Mouse (Mus musculus) liver, embryonic 13.5 days (tissue): ENCODE measurements around the gene Nkx2-5. TPM values are rescaled to one million over a fixed set of nuclear protein-coding genes. Genes with fewer than 3 reads are reported as not detected.

Experiments
- ATAC-seq: fragments of 200-750 bp; cut with Nextera tagmentation; 2 replicates; pipeline ENCODE4 v1.8.0; 2017; ENCODE audit warnings: low read depth, mild to moderate bottlenecking, moderate number of reproducible peaks, moderate library complexity
- DNase-seq: peaks from one replicate; pipeline ENCODE4 v3.0.0; 2022
- H3K27ac ChIP-seq: fragments of 300-500 bp; sonication (generic); 2 replicates; pipeline ENCODE4 v1.5.1; 2015; ENCODE audit warnings: moderate library complexity, mild to moderate bottlenecking, inconsistent platforms
- H3K27me3 ChIP-seq: fragments of 300-500 bp; sonication (generic); 2 replicates; pipeline ENCODE4 v1.6.1; 2015; ENCODE audit warnings: mild to moderate bottlenecking, inconsistent platforms
- H3K36me3 ChIP-seq: fragments of 300-500 bp; sonication (generic); 2 replicates; pipeline ENCODE4 v1.6.1; 2015; ENCODE audit warnings: mild to moderate bottlenecking, inconsistent platforms
- H3K4me1 ChIP-seq: fragments of 300-500 bp; sonication (generic); replicated peaks from 2 replicates; pipeline ENCODE4 v1.6.1; 2015; ENCODE audit warnings: inconsistent platforms
- H3K4me2 ChIP-seq: fragments of 300-500 bp; sonication (generic); 2 replicates; pipeline ENCODE4 v1.6.1; 2015; ENCODE audit warnings: inconsistent platforms, mild to moderate bottlenecking, moderate library complexity
- H3K4me3 ChIP-seq: fragments of 300-500 bp; sonication (generic); replicated peaks from 2 replicates; pipeline ENCODE4 v1.5.1; 2015; ENCODE audit warnings: mild to moderate bottlenecking, inconsistent platforms
- H3K9ac ChIP-seq: fragments of 300-500 bp; sonication (generic); 2 replicates; pipeline ENCODE4 v1.6.1; 2015; ENCODE audit warnings: mild to moderate bottlenecking, inconsistent platforms
- H3K9me3 ChIP-seq: fragments of 300-500 bp; sonication (generic); replicated peaks from 2 replicates; pipeline ENCODE4 v1.6.1; 2016; ENCODE audit warnings: inconsistent platforms
- WGBS: fragments of 180-500 bp; shearing (Covaris S2); methylation state at CpG from one replicate; pipeline ENCODE4 v1.1.7; 2015; ENCODE audit not compliant: insufficient replicate concordance; 5-methylcytosine and 5-hydroxymethylcytosine counted together
- polyA plus RNA-seq: library from polyadenylated mRNA; unstranded; fragments of >200 nt; fragmentation: Nextera tagmentation; extraction: Ambion mirVana; gene quantifications from 2 replicates; pipeline ENCODE4 v1.2.1, GENCODE M21; 2015

Gene Nkx2-5
- polyA plus RNA-seq, 1 experiment from 2014 or later = not detected

DNA sequence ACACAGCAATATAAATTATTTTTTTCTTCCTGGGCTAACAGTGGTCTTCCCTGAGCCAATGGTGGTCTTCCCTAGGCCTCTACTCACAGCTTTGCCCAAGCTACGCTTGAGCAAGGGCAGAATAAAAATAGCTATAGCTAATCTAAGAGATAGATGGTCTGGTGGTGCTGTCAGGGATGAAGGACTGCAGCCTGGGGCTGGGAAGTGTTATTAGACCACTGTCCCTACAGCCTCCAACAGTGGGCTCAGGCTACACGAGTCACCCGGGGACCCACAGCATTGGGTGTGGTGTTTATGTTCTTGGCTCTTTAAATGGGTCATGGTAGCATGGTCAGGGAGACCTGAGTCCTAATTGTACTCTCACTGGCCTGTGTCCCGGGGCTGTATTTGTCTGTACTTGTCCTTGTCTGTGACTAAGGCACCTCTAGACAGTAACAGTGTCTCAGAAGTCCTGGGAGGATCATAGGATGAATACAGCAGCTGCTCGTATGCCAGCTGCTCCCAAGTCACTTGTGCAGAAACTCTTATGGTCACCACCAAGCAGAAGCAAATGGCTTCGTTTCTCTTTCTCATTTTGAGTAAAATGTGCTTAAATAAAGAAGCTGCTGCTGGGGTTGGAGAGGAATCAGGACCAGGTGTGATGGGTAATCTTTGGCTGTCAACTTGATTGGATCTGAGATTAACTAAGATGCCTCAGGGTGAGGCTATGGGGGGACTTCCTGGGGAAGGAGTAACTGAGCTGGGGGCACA, 47.3 kb downstream of the Nkx2-5 start:
- DNase-seq (no peak), ATAC-seq (no peak)
- Histone ChIP-seq H3K9me3 (no peaks in the 10 kb centered on the region), H3K9ac (no peak overlapping the region), H3K4me2 (no peak overlapping the region), H3K27me3 (no peaks in the 10 kb centered on the region), H3K36me3 (peaks cover 7% of the 10 kb centered on the region; the same call in 1 of the 2 replicates), H3K27ac (no peak overlapping the region), H3K4me3 (no peak overlapping the region), H3K4me1 (no peaks in the 10 kb centered on the region; the same call in 1 of the 2 replicates)
- 49% methylated on average over 6 of the region's 6 CpGs for WGBS

DNA sequence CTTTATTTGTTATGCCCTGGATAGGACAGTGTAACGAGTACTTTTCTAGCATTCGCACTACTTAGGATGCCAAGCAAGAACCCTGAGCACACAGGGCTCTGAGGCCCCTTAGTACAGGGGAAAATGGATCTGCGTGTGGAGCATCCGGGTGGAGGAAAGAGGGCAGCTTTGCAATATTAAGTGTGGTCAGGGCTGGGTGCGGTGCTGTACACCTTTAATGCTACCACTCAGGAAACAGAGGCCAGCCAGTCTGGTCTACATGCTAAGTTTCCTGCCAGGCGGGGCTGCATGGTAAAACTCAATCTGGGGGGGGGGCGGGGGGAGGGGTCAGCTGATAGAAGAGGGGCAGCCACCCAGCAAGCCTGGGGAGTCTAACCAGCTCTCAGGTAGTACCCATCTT, 49.4 kb downstream of the Nkx2-5 start:
- no peaks in the 10 kb centered on the region for H3K9me3 ChIP-seq
- no peak overlapping the region for H3K4me3 ChIP-seq
- 60% methylated on average over 6 of the region's 7 CpGs for WGBS
- ATAC-seq (no peak), DNase-seq (no peak)
- H3K36me3 ChIP-seq = peaks cover 28% of the 10 kb centered on the region
- no peak overlapping the region for H3K4me2 ChIP-seq
- H3K27ac ChIP-seq = no peak overlapping the region
- H3K27me3 ChIP-seq = no peaks in the 10 kb centered on the region
- H3K9ac ChIP-seq = no peak overlapping the region
- H3K4me1 ChIP-seq = no peaks in the 10 kb centered on the region; the same call in 1 of the 2 replicates

DNA sequence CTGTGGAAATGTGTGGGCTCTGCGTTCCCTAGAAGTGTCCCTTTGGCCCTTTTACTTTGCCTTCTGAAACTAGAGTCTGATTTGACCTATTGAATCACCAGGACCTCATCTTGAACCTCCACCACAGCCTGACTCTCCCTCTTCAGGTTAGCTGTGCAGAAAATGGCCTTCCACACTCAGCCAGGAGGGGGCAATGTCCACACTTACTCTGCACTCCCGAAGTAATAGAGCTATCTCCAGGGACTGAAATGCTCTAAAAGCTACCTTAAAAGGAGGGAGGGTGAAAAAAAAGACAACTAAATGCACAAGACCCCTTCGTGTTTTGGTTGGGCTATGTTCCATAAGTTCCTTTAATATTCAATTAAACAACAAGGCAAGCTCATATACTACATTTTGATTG, 50.1 kb downstream of the Nkx2-5 start:
- no peaks in the 10 kb centered on the region for H3K27me3 ChIP-seq
- DNase-seq (peak; percentile 13), ATAC-seq (no peak)
- H3K27ac ChIP-seq = no peak overlapping the region
- no peaks in the 10 kb centered on the region for H3K9me3 ChIP-seq
- no peaks in the 10 kb centered on the region; the same call in 1 of the 2 replicates for H3K4me1 ChIP-seq
- H3K4me3 ChIP-seq = no peak overlapping the region
- peaks cover 35% of the 10 kb centered on the region for H3K36me3 ChIP-seq
- H3K9ac ChIP-seq = no peak overlapping the region
- no peak overlapping the region for H3K4me2 ChIP-seq
- 15% methylated on average over 3 of the region's 3 CpGs for WGBS

DNA sequence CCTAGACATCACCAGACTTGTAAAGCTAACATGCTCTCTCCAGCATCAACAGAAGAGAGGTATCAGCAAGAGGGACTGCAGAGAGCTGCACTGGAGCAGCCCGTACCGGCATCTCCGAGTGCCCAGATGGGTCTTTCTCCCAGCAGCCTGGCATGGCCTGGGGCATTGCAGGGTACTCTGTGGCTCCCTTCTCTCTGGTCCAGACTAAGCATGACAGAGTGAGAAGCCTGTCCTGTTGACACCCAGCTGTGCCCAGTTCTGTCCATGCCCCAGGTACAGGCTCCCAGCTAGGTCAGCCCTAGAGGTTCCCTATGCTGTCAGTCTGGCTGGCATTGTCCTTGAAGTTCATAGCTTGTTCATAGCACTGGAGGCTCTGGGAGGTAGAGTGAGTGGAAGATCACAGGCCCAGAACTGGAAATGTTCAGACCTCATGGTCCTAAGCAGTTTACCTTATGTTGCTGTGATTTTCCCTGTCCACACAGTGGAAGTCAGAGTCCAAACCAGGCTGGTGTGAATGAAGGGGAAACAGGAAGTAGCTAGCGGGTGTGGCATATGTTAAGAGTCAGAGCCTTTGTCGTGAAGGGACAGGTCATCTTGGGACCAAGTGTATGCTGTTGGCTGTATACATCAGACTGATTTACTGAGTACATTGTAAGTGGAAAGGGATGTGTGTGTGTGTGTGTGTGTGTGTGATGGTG, 51.6 kb downstream of the Nkx2-5 start:
- H3K9me3 ChIP-seq = no peaks in the 10 kb centered on the region
- no peaks in the 10 kb centered on the region for H3K27me3 ChIP-seq
- H3K27ac ChIP-seq = no peak overlapping the region
- DNase-seq = no peak
- peaks cover 50% of the 10 kb centered on the region for H3K36me3 ChIP-seq
- no peak for ATAC-seq
- 69% methylated on average over 5 of the region's 5 CpGs for WGBS
- no peak overlapping the region for H3K4me2 ChIP-seq
- no peak overlapping the region for H3K9ac ChIP-seq
- H3K4me3 ChIP-seq = no peak overlapping the region
- no peaks in the 10 kb centered on the region; the same call in 1 of the 2 replicates for H3K4me1 ChIP-seq

DNA sequence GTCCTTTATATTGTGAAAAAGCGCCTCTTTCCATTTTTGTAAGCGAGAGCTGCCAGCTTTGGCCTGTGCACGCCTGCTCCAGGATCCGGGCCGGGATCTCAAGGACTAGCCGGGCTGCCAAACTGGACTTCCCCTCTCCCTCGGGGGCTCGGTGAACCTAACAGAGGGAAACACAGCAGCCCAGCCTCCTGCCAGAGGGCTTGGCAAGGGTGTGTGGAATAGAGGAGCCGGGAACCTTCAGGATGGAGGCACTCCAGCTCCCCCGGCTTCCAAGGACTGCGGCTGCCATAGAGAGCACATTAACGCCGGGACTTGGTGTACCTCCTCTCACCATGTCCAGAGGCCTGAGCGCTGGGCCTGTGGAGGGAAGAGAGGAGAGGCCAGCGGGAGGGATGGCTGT, 52.7 kb downstream of the Nkx2-5 start:
- Histone ChIP-seq H3K36me3 (peaks cover 56% of the 10 kb centered on the region), H3K9me3 (no peaks in the 10 kb centered on the region), H3K4me3 (no peak overlapping the region), H3K27ac (no peak overlapping the region), H3K4me1 (no peaks in the 10 kb centered on the region; the same call in 1 of the 2 replicates), H3K9ac (no peak overlapping the region), H3K27me3 (no peaks in the 10 kb centered on the region), H3K4me2 (no peak overlapping the region)
- ATAC-seq = no peak
- no peak for DNase-seq
- WGBS = 86% methylated on average over 15 of the region's 15 CpGs

DNA sequence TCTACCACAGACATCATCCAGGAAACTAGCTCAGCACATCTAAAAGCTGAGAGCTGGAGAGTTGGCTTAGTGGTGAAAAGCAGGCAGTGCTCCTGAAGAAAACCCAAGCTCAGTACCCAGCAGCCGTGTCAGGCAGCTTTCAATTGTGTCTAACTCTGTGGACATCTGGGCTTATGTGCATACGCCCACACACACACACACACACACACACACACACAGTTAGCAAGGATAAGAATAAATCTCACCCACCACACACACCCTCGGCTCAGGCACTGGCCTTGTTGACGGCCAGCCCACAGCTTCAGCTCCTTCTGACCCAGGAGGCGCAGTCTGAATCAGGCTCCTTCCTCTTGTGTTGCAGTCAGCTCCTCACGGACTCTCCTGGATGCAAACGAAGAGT, 53.2 kb downstream of the Nkx2-5 start:
- Histone ChIP-seq H3K4me1 (no peaks in the 10 kb centered on the region; the same call in 1 of the 2 replicates), H3K4me3 (no peak overlapping the region), H3K36me3 (peaks cover 61% of the 10 kb centered on the region), H3K27me3 (no peaks in the 10 kb centered on the region), H3K27ac (no peak overlapping the region), H3K9ac (no peak overlapping the region), H3K9me3 (no peaks in the 10 kb centered on the region), H3K4me2 (no peak overlapping the region)
- no peak for DNase-seq
- ATAC-seq = no peak
- WGBS = 77% methylated on average over 7 of the region's 7 CpGs

DNA sequence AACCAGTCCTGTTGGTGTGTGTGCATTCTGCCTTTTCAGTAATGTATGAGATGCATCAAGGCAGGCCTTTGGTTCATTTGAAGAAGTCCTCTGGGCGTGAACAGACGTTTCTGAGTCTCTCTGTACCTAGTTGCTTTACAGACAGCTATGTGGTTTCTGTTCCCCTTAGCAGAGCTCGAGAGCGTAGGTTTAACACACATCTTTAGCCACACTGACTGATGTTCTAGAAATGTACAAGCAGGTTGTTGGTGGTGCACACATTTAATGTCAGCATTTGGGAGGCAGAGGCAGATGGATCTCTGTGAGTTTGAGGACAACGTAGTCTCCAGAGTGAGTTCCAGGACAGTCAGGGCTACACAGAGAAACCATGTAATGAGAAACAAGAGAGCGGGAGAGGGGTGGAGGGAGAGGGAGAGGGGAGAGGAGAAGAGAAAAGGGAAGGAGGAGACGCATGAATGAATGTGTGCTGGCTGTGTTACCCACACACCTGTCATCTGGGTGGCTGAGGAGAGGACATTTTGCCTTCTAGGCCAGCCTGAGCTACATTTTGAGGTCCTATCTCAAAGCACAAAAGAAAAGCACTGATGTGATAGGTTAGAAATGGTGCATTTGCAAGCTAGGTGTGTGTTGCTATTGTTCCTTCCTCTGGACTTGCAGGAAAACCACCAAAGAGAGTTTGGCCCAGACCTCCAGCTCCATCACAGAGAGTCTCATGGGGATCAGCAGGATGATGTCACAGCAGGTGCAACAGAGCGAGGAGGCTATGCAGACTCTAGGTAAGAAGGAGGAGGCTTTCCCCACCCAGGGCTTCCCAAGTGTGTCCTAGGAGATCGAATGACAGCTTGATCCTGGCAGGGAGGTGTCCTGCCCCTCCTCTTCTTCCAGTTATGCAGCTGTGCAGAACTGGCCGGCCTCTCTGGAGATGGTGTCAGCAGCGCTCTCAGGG, 54.3 kb downstream of the Nkx2-5 start:
- Histone ChIP-seq H3K27ac (no peak overlapping the region), H3K4me3 (no peak overlapping the region), H3K4me2 (no peak overlapping the region), H3K9me3 (no peaks in the 10 kb centered on the region), H3K36me3 (peaks cover 69% of the 10 kb centered on the region), H3K4me1 (peaks cover 1% of the 10 kb centered on the region), H3K27me3 (no peaks in the 10 kb centered on the region), H3K9ac (no peak overlapping the region)
- ATAC-seq (no peak), DNase-seq (no peak)
- 82% methylated on average over 11 of the region's 11 CpGs for WGBS

DNA sequence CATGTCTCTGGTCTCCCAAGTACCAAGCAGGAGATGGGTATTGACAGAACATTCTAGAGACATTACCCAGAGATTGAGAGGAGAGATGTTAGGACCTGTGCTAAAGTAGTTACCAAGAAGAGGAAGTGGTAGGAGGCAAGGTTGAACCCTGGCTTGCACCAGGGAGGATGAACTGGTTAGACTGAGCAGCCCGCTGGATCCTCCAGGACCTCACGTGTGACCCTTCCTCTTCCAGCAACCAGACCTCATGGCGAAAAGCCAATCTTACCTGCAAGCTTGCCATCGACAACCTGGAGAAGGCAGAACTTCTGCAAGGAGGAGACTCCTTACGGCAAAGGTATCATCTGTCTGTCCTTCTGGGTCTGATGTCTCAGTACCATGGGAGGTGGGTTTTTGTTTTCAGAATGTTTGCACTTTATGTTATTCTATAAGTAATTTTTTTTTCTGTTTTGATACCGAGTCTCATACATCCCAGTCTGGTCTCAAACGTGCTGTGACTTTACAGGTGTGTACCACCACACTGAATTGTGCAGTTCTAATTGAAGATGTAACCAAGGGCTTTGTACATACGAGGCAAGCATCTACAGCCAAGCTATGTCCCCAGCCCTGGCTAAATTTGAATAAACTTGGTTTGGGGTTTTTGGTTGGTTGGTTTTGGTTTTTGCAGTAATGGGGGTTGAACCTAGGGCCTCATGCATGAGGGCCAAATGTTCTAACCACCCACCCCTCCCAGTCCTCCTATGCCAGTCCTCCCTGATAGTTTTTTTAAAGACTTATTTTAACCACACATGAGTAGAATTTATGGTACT, 55.1 kb downstream of the Nkx2-5 start:
- H3K27ac ChIP-seq = no peak overlapping the region
- H3K9ac ChIP-seq = no peak overlapping the region
- H3K4me1 ChIP-seq = peaks cover 10% of the 10 kb centered on the region
- H3K27me3 ChIP-seq = no peaks in the 10 kb centered on the region
- no peak overlapping the region for H3K4me3 ChIP-seq
- no peaks in the 10 kb centered on the region for H3K9me3 ChIP-seq
- DNase-seq = no peak
- H3K4me2 ChIP-seq = no peak overlapping the region
- ATAC-seq = no peak
- H3K36me3 ChIP-seq = peaks cover 78% of the 10 kb centered on the region
- WGBS = 77% methylated on average over 8 of the region's 8 CpGs

DNA sequence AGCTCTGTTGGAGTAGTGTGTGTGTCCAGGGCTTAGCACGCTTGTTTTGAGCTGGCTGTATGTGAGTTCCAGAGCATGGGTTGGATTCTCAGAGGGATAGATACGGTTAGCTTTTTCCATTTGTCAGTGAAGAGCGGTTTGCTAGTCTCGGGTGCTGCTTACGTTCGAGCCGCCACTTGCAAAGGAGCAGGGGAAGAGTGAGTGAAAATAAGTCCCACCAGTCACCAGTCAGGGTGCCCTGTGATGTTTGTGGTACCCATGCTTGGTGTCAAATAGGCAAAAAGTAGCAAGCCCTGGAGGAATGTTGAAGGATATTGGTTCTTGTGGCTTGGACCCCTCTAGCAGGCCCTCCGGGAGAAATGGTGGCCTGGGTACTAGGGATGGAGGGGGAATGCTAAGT, 55.8 kb downstream of the Nkx2-5 start:
- Histone ChIP-seq H3K27me3 (no peaks in the 10 kb centered on the region), H3K4me1 (peaks cover 17% of the 10 kb centered on the region), H3K9me3 (no peaks in the 10 kb centered on the region), H3K27ac (no peak overlapping the region), H3K36me3 (peaks cover 84% of the 10 kb centered on the region), H3K4me2 (no peak overlapping the region), H3K4me3 (no peak overlapping the region), H3K9ac (no peak overlapping the region)
- ATAC-seq (no peak), DNase-seq (no peak)
- 84% methylated on average over 8 of the region's 8 CpGs for WGBS
